Mouse (Mus musculus) hindbrain, postnatal 0 days (tissue): ENCODE measurements around the gene Hist1h2bh. TPM values are rescaled to one million over a fixed set of nuclear protein-coding genes. Genes with fewer than 3 reads are reported as not detected.

ENCODE experiments used
- ATAC-seq: fragments of 200-750 bp; cut with Nextera tagmentation; 2 replicates; pipeline ENCODE4 v1.8.0; 2017; ENCODE audit warnings: mild to moderate bottlenecking, moderate TSS enrichment, moderate library complexity
- DNase-seq: peaks from one replicate; pipeline ENCODE4 v3.0.0-alpha.2; 2015; ENCODE audit warnings: low spot score
- H3K27ac ChIP-seq: fragments of 300-500 bp; sonication (generic); 2 replicates; pipeline ENCODE4 v1.5.1; 2014; ENCODE audit warnings: mild to moderate bottlenecking
- H3K27me3 ChIP-seq: fragments of 300-500 bp; sonication (generic); 2 replicates; pipeline ENCODE4 v1.6.1; 2014; ENCODE audit warnings: low read length, mixed read lengths; ENCODE audit not compliant: insufficient read depth
- H3K36me3 ChIP-seq: fragments of 300-500 bp; sonication (generic); 2 replicates; pipeline ENCODE4 v1.6.1; 2014; ENCODE audit warnings: low read length, mixed read lengths; ENCODE audit not compliant: insufficient read depth
- H3K4me1 ChIP-seq: fragments of 300-500 bp; sonication (generic); 2 replicates; pipeline ENCODE4 v1.6.1; 2014; ENCODE audit warnings: antibody characterized with exemption, low read length, mixed read lengths; ENCODE audit not compliant: insufficient read depth
- H3K4me2 ChIP-seq: fragments of 300-500 bp; sonication (generic); 2 replicates; pipeline ENCODE4 v1.6.1; 2014; ENCODE audit warnings: low read depth, mild to moderate bottlenecking, low read length, moderate library complexity, mixed read lengths
- H3K4me3 ChIP-seq: fragments of 300-500 bp; sonication (generic); 2 replicates; pipeline ENCODE4 v1.5.1; 2014; ENCODE audit warnings: low read length
- H3K9ac ChIP-seq: fragments of 300-500 bp; sonication (generic); replicated peaks from 2 replicates; pipeline ENCODE4 v1.6.1; 2014; ENCODE audit warnings: mild to moderate bottlenecking, low read length, moderate library complexity, mixed read lengths
- H3K9me3 ChIP-seq: fragments of 300-500 bp; sonication (generic); 2 replicates; pipeline ENCODE4 v1.6.1; 2016; ENCODE audit warnings: low read length, mixed read lengths
- CTCF ChIP-seq: IDR thresholded peaks from 2 replicates; pipeline ENCODE4 v1.5.1; 2016; ENCODE audit warnings: antibody characterized with exemption, control low read depth, low read depth
- WGBS: fragments of 180-500 bp; shearing (Covaris S2); extraction: QIAGEN DNeasy Blood & Tissue Kit; methylation state at CpG from one replicate; pipeline ENCODE4 v1.1.7; 2014; 5-methylcytosine and 5-hydroxymethylcytosine counted together
- polyA plus RNA-seq: library from polyadenylated mRNA; unstranded; fragments of >200 nt; fragmentation: Nextera tagmentation; extraction: Ambion mirVana; gene quantifications from 2 replicates; pipeline ENCODE4 v1.2.1, GENCODE M21; 2015
- total RNA-seq: library from RNA; depleted of rRNA; stranded (reverse); fragments of >200 nt; gene quantifications from 2 replicates; pipeline ENCODE4 v1.2.3, GENCODE M21; 2014

Hist1h2bh gene
- total and polyA plus RNA-seq, 2 experiments from 2014 or later, result 0.13 to 65.9 TPM

GRCm38 (mm10) chr13:23519416-23519815, 23.8 kb downstream of the Hist1h2bh start:
- Histone ChIP-seq H3K9ac (no peak overlapping the region; the same call in 1 of the 2 replicates), H3K4me2 (peak overlapping the region; percentile 79), H3K4me1 (no peaks in the 10 kb centered on the region), H3K9me3 (no peaks in the 10 kb centered on the region), H3K27me3 (no peaks in the 10 kb centered on the region), H3K27ac (no peak overlapping the region), H3K4me3 (peak overlapping the region; percentile 52), H3K36me3 (no peaks in the 10 kb centered on the region)
- ATAC-seq, result peak; percentile 52; the same call in 1 of the 2 replicates
- peak; percentile 86 for DNase-seq
- no peak for TF ChIP-seq CTCF
- under 1% methylated on average over 10 of the region's 10 CpGs for WGBS

GRCm38 (mm10) chr13:23518885-23519284, 24.3 kb downstream of the Hist1h2bh start:
- ATAC-seq (peak; percentile 22; the same call in 1 of the 2 replicates), DNase-seq (peak; percentile 87)
- H3K4me1 ChIP-seq, result no peaks in the 10 kb centered on the region
- H3K27me3 ChIP-seq, result no peaks in the 10 kb centered on the region
- no peaks in the 10 kb centered on the region for H3K9me3 ChIP-seq
- H3K27ac ChIP-seq, result no peak overlapping the region
- H3K4me3 ChIP-seq, result peak overlapping the region; percentile 52
- TF ChIP-seq CTCF, result no peak
- 0% methylated on average over 6 of the region's 6 CpGs for WGBS
- H3K9ac ChIP-seq, result no peak overlapping the region; the same call in 1 of the 2 replicates
- H3K36me3 ChIP-seq, result no peaks in the 10 kb centered on the region
- H3K4me2 ChIP-seq, result peak overlapping the region; percentile 79

- WGBS, result under 1% methylated on average over 6 of the region's 6 CpGs
- H3K4me3 ChIP-seq, result peak overlapping the region; percentile 52
- no peaks in the 10 kb centered on the region for H3K36me3 ChIP-seq
- no peak for ATAC-seq
- H3K9me3 ChIP-seq, result no peaks in the 10 kb centered on the region
- H3K4me2 ChIP-seq, result peak overlapping the region; percentile 79
- H3K4me1 ChIP-seq, result no peaks in the 10 kb centered on the region
- no peak overlapping the region for H3K27ac ChIP-seq
- 0 out of 2 replicates have a peak overlapping the region, but pooled peaks have one; percentile 30 for H3K9ac ChIP-seq
- DNase-seq, result no peak
- H3K27me3 ChIP-seq, result no peaks in the 10 kb centered on the region
- no peak for TF ChIP-seq CTCF
These were observed 24.9 kb downstream of the Hist1h2bh start for GRCm38 (mm10) chr13:23518295-23518603.

GRCm38 (mm10) chr13:23517603-23518294, 25.4 kb downstream of the Hist1h2bh start:
- H3K4me2 ChIP-seq, result peak overlapping the region; percentile 79
- WGBS, result under 1% methylated on average over 27 of the region's 27 CpGs
- peak overlapping the region; percentile 52 for H3K4me3 ChIP-seq
- no peaks in the 10 kb centered on the region for H3K4me1 ChIP-seq
- no peak for TF ChIP-seq CTCF
- DNase-seq, result peak; percentile 89
- H3K27me3 ChIP-seq, result no peaks in the 10 kb centered on the region
- ATAC-seq, result peak; percentile 85
- no peak overlapping the region for H3K27ac ChIP-seq
- H3K9me3 ChIP-seq, result no peaks in the 10 kb centered on the region
- H3K36me3 ChIP-seq, result no peaks in the 10 kb centered on the region
- 0 out of 2 replicates have a peak overlapping the region, but pooled peaks have one; percentile 30 for H3K9ac ChIP-seq

- H3K27me3 ChIP-seq, result no peaks in the 10 kb centered on the region
- WGBS, result under 1% methylated on average over 19 of the region's 19 CpGs
- no peaks in the 10 kb centered on the region for H3K36me3 ChIP-seq
- H3K4me1 ChIP-seq, result no peaks in the 10 kb centered on the region
- DNase-seq, result peak; percentile 84
- H3K4me3 ChIP-seq, result peak overlapping the region; percentile 52
- TF ChIP-seq CTCF, result no peak
- H3K9ac ChIP-seq, result no peak overlapping the region
- no peaks in the 10 kb centered on the region for H3K9me3 ChIP-seq
- H3K27ac ChIP-seq, result no peak overlapping the region
- peak overlapping the region; percentile 79 for H3K4me2 ChIP-seq
- ATAC-seq, result peak; percentile 75; the same call in 1 of the 2 replicates
These were observed 26.2 kb downstream of the Hist1h2bh start for GRCm38 (mm10) chr13:23516822-23517602.

- no peak for DNase-seq
- Histone ChIP-seq H3K27ac (no peak overlapping the region), H3K27me3 (no peaks in the 10 kb centered on the region), H3K4me1 (no peaks in the 10 kb centered on the region), H3K36me3 (no peaks in the 10 kb centered on the region), H3K9ac (no peak overlapping the region; the same call in 1 of the 2 replicates), H3K4me3 (peak overlapping the region; percentile 52), H3K4me2 (peak overlapping the region; percentile 79), H3K9me3 (no peaks in the 10 kb centered on the region)
- WGBS, result 51% methylated on average over 15 of the region's 15 CpGs
- no peak for TF ChIP-seq CTCF
- ATAC-seq, result no peak
These were observed 27.2 kb downstream of the Hist1h2bh start for GRCm38 (mm10) chr13:23515826-23516620.
